24 mouse cellular contexts compared by ENCODE assay signal in genomic region chr1:137106444-137106843, GRCm38 (mm10).
DNase-seq lines count a peak whose midpoint lies in the region; ATAC-seq and TF ChIP-seq lines count a peak whose summit lies in the region.
"Had no signal": no experiment of that assay in that cellular context is flagged by ENCODE, and none has a peak within 500 bp of the region (broad histone marks: within the 10 kb centered on the region; RNA-seq: fewer than 3 reads in every experiment).

No protein-coding gene starts in this region.

- H3K9me3 ChIP-seq in lung, embryonic 14.5 days (ENCODE audit: low read depth, low read length) = no peaks in the 10 kb centered on the region
- H3K9me3 ChIP-seq: embryonic facial prominence, embryonic 13.5 days; embryonic facial prominence, embryonic 15.5 days; forebrain, embryonic 10.5 days; forebrain, embryonic 12.5 days had no signal

- peak; percentile 20 to 64 for DNase-seq in adrenal gland, adult (ENCODE audit: inconsistent age in 2 of 2, low spot score in 1 of 2)
- no peak for DNase-seq in adrenal gland, postnatal 10 days
- peak; percentile 21 for DNase-seq in adrenal gland, postnatal 14 days
- DNase-seq in adrenal gland, adult 8-10 months = no peak
- peak; percentile 26 for DNase-seq in lung, embryonic 14.5 days
- DNase-seq in lung, postnatal 36 days = no peak
- DNase-seq in cerebellum, postnatal 10 days = no peak
- DNase-seq: adrenal gland, postnatal 25 days; B cell, adult 2 months; cerebellum, adult 11-12 months; cerebellum, adult 2 months; cerebellum, adult 9-10 months; cerebellum, postnatal 14 days; cerebellum, postnatal 36 days; embryo, embryonic 11 days had no signal

- H3K36me3 ChIP-seq in lung, embryonic 14.5 days (ENCODE audit: insufficient read depth) = no peaks in the 10 kb centered on the region
- H3K36me3 ChIP-seq: embryonic facial prominence, embryonic 13.5 days; embryonic facial prominence, embryonic 15.5 days; forebrain, embryonic 10.5 days; forebrain, embryonic 12.5 days had no signal

- 81% methylated on average over 2 of the region's 2 CpGs for WGBS in lung, embryonic 14.5 days

- no peak overlapping the region for H3K27ac ChIP-seq in lung, embryonic 14.5 days (ENCODE audit: low read depth)
- H3K27ac ChIP-seq: embryonic facial prominence, embryonic 13.5 days; embryonic facial prominence, embryonic 15.5 days; forebrain, embryonic 10.5 days; forebrain, embryonic 12.5 days had no signal

- H3K4me1 ChIP-seq in lung, embryonic 14.5 days (ENCODE audit: insufficient read depth) = no peaks in the 10 kb centered on the region
- H3K4me1 ChIP-seq: embryonic facial prominence, embryonic 13.5 days; embryonic facial prominence, embryonic 15.5 days; forebrain, embryonic 10.5 days; forebrain, embryonic 12.5 days had no signal

- H3K4me3 ChIP-seq in lung, embryonic 14.5 days (ENCODE audit: low read depth, low read length) = no peak overlapping the region
- H3K4me3 ChIP-seq: embryonic facial prominence, embryonic 13.5 days; embryonic facial prominence, embryonic 15.5 days; erythroblast, embryonic 14.5 days; forebrain, embryonic 10.5 days; forebrain, embryonic 12.5 days had no signal

- no peak for ATAC-seq in lung, embryonic 14.5 days (ENCODE audit: insufficient read depth)
- ATAC-seq: activated CD4-positive, CD25-positive, alpha-beta regulatory T cell, adult 4 months; CD4-positive, CD25-positive, alpha-beta regulatory T cell, adult 4 months; forebrain, embryonic 14.5 days; forebrain, embryonic 16.5 days had no signal

- TF ChIP-seq CTCF in lung, embryonic 14.5 days (IDR thresholded peaks at IDR 0.05; ENCODE audit: low read depth) = no peak

- no peak overlapping the region for H3K4me2 ChIP-seq in lung, embryonic 14.5 days
- H3K4me2 ChIP-seq: embryonic facial prominence, embryonic 13.5 days; embryonic facial prominence, embryonic 15.5 days; forebrain, embryonic 12.5 days had no signal

- no peaks in the 10 kb centered on the region for H3K27me3 ChIP-seq in lung, embryonic 14.5 days (ENCODE audit: insufficient read depth, low read length)
- H3K27me3 ChIP-seq: embryonic facial prominence, embryonic 13.5 days; embryonic facial prominence, embryonic 15.5 days; forebrain, embryonic 12.5 days had no signal

- no peak overlapping the region for H3K9ac ChIP-seq in lung, embryonic 14.5 days
- H3K9ac ChIP-seq: embryonic facial prominence, embryonic 13.5 days; embryonic facial prominence, embryonic 15.5 days; forebrain, embryonic 12.5 days had no signal

Comparison
In these comparisons a context has a peak if more than half of its experiments do, and no peak if none do; other contexts are left out.
1. DNase-seq: peak in adrenal gland, adult (2 of 2), adrenal gland, postnatal 14 days (single experiment) and lung, embryonic 14.5 days (single experiment); none in adrenal gland, postnatal 10 days (single experiment), adrenal gland, adult 8-10 months (single experiment), lung, postnatal 36 days (single experiment) and cerebellum, postnatal 10 days (0 of 2).